Mouse (Mus musculus): Measurements from ENCODE around the gene Hip1r. TPM values are rescaled to one million over a fixed set of nuclear protein-coding genes. Genes with fewer than 3 reads are reported as not detected.

The Hip1r gene
- total RNA-seq, 2 experiments from 2014 or later = 20.1 to 28.4 TPM

DNA sequence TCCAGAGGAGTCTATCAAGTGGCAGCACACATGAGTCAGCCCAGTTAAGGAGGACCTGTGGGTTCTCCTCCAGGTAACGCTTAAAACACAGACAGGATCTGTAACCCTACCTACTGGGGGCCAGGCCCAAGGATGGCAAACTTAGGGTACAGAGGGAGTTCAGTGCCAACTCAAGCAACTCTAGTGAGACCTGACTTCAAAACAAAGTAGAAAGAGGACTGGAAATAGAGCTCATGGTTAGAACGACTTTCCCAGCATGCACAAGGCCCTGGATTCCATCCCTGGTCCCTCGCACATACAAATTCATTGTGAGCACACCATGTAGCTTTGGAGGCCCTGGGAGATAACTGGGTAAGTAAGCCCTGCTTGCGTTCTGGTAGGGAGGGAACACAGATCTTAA lies 2.9 kb upstream of the Hip1r start:
- DNase-seq (ENCODE audit: low spot score in 2 of 2) = no peak

DNA sequence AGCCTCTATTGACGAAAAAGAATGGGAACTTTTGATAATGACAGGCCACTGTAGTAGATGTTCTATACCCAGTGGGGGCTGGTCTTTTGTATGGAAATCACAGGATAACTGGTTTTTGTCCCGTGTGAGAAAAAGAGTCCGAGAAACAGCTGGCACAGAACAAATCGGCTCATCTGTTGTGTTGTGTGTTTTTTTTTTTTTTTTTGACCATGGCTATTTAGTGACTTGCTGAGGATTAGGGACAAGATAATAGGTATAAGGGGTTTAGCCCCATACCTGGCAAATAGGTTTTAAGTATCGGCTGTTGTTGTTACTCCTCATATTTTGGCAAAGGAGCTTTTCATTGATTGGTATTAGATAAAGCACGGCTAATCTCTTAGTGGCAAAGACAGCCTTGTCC lies 975 bp upstream of the Hip1r start:
- no peak for DNase-seq (ENCODE audit: low spot score in 2 of 2)

DNA sequence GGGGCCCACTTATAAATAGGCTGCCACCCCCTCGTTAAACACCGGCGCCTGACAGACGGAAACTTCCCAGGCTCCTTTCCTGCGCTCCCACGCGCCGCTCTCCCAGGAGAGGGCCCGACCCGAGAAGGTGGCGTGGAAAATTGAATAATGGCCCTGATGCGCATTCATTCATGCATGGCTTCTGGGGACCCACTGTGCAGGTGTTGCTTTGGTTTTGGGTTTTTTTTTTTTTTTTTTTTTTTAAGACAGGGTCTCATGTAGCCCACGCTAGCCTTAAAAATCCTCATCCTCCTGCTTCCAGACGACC lies 704 bp downstream of the Hip1r start:
- DNase-seq (ENCODE audit: low spot score in 2 of 2) = no peak

DNA sequence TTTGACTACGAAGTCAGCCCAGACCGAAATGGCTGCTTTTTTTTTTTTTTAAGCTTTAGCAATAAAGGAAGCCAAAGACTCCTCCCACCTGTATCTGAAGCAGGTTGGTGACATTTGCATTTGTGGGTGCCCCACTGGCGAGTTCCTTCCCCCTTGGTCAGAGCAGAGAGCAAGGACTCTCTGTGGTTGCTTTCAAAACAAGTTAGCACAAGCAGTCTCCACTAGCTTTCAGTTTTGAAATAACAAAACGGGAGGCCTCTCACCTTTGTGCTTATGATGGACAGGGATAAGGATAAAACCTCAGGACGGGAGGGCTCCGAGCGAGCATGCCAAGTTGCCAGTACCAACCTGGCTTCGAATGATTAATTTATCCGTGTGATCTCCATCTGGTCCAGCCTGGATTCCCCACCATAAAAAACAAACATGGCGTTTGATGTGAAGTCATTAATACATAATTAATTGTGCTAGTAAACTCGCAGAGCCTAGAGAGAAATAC lies 1.2 kb downstream of the Hip1r start:
- no peak for DNase-seq (ENCODE audit: low spot score in 2 of 2)

DNA sequence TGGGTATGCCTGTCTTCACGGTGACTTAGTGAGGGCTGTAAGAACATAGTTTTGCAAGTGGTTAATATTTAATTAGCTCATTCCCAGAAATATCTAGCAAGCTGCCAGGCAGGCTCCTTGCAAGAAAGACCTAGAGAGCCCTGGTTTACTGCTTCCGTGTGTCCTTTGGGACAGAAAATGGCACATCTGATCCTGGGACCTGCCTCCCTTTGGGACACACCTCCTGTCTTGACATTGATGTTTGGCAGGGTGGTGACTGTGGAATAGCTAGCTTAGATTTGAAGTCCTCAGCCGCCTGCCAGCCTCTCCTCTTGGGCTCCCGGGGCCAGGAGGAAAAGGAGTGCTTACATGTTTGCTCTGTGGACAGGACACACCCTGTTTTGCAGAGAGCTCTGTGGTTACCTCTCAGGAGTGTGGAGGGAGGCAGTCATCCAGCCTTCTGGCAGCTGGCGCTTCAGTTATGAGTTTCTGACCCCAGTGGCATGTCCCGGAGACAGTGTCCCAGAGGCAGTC lies 2.3 kb downstream of the Hip1r start:
- no peak for DNase-seq (ENCODE audit: low spot score in 2 of 2)

DNA sequence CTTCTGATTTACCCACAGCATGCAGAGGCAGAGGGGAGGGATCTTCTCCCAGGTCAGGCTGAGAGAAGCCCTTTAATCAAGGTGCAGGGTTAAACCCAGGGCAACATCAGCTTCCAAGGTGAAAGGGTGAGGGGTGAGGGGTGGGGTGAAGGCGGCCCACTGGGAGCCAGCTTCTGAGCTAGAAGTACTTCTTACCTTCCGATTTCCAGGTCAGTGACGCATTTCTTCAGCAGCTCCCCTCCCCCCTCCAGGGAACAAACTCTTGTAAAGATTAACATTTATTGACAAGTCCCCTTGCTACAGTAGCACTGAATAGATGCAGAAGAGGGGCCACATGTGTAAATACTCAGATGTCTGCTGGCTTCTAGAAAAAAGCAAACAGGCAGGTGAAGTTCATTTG lies 3.8 kb downstream of the Hip1r start:
- no peak for DNase-seq (ENCODE audit: low spot score in 2 of 2)

DNA sequence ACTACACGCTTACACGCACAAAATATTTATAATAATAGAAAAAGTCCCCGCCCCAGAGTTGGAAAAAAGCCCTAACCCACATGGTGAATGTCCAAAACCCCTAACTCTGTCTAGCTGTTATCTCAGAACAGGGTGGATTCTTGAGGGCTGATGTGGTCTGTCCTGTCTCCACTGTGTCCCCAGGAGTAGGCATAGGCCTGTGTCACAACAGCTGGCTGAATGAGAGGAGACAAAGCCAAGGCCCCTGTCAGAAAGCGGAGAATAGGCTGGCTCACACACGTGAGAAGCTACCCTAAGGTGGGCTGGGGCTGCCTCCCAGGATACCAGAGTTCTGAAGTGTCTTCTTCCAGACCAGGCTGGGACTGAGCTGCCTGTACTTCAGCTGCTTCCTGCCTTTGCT lies 4.7 kb downstream of the Hip1r start:
- no peak for DNase-seq (ENCODE audit: low spot score in 2 of 2)

DNA sequence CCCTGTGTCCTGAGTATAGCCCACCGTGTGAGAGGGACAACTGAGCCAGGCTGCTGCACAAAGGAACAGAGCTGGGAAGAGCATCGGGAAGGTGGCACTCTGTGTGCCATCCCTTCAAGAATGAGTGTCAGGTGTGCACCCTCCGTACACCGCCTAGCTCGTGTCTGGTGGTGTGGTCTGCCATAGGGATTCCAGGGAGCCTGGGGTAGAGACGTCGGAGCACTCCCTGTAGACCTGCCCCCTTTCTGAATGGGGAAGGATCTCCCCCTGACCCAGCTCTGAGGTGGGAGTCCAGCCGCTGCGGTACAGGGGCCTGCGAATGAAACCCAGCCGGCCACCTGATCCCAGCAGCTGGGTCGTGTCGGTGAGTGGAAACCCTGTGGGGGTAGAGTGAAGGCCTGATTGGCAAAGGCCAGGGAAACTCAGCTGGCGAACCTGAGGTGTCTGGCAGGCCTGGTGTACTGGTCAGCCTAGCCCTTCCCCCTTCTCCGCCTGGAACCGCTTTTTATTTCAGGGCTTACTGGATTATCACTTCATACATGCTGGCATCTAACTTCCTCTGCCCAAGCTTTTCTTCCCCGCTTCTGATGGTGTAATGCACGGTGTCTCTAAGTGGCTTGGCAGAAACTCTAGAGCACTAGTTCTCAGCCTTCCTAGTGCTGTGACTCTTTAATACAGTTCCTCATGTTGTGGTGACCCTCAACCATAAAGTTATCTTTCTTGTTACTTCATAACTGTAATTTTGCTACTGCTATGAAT lies 6.0 kb downstream of the Hip1r start:
- DNase-seq (ENCODE audit: low spot score in 2 of 2) = no peak

DNA sequence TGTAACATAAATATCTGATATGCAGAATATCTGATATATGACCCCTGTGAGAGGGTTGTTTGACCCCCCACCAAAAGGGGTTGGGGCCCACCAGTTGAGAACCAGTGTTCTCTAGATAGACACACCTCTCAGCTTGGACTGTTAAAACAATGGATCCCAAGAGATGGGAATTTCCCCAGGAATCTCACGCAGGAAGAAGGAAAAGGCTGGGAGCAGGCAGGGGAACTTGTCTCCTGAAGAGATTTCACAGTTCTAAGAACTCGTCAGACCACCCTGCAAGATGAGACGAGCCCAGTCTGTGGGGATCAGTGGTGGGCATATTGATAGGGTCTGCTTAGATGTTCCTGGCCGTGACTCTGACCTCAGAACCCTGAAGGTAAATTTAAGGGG lies 6.5 kb downstream of the Hip1r start:
- no peak for DNase-seq (ENCODE audit: low spot score in 2 of 2)

DNA sequence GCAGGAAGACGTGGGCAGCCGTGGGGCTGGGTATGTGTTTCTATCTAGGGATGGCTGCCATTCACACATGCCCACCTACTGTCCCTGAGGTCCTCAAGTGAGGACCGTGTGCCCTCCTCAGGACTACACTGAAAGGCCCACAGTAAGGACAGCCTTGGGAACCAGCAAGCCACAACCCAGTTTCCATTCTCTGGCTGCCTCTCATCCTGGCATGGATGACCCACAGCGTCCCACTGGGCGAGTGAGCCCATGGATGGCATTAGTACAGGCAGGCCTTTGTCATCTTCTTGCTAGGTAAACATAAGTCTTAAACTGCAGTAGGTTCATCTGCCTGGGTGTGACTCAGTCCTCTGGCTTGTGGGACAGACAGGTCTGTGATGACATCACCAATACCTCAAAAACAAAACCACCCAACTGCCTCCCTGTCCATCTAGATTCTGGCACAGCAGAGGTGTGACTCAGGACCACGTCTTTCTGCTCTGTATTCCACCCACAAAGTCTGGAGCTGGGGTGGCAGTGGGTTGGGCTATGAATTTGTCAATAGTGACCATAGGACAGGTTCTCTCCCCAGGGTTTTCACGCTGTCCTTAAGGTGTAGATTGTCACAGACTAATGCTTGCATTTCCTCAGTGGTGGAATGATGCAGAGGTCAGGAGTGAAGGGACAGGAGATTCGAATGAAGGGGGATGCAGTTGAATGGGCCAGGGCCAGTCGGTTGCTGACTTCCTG lies 7.3 kb downstream of the Hip1r start:
- no peak for DNase-seq (ENCODE audit: low spot score in 2 of 2)

DNA sequence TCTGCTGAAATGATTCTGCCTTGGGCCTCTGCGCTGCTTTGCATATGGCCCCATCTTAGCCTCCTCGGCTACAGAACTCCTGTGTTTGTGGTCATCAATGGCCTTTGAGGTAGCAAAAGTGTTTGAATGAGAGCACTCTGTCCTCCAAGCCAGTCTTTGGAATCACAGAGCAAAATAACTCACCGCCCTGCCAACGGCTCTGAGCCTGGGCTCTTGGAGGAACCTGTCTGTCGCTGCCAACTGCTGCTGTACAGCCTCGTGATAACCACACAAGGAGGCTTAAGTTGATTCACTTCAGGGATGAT lies 7.8 kb downstream of the Hip1r start:
- no peak for DNase-seq (ENCODE audit: low spot score in 2 of 2)

DNA sequence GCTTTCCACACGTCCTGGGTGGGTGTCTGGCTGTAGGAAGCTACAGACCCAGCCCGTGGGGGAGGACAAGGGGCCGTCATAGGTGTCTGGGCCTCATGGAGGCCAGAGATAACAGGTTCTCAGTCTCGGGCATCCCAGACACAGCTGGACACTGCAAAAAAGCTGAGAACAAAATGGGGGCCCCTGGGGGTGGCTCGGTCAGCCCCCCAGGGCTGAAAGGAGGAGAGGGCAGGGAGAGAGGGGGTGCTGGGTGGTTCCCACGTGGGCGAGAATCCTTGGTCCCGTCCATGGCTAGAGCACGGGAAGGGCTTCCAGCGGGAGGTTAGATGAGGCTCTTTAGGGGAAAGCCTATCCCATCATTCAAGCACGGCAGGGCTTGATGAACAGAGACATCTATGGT lies 9.4 kb downstream of the Hip1r start:
- DNase-seq (ENCODE audit: low spot score in 2 of 2) = no peak

DNA sequence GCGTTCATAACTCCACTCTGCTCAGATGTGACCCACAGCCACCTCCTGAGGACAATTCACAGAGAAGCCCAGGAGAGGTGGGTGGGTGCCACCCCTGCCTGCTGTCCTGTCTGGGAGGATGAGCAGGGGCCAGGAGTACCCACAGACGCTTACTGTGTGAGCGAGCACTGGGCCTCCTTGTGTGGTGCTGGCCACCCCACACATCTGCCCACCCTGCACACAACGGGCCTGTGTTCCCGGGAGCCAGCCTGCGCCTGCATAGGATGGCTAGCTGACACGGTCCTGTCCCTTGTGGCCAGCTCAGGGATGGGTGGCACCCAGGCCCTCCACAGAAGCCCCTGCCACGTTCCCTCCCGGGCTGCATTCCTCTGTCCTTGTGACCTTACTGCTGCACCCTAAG lies 12.0 kb downstream of the Hip1r start:
- no peak for DNase-seq (ENCODE audit: low spot score in 2 of 2)

DNA sequence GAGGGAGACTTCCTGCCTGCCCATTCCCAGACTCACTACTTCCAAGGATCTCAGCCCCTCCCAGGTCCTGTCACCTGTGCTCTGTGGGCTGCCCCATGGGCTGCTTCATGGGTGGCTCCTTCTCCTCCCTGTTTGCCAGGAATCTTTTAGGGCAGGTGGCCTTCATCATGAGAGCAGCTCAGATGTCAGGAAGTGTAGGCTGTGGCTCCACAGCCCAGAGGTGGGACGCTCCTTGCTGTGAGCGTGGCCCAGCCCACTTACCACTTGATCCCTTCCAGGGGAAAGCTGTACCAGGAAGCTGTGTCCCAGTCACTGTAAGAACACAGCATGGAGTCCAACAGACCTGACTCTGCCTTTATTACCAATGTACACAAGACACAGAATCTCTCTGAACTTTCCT lies 13.5 kb downstream of the Hip1r start:
- DNase-seq (ENCODE audit: low spot score in 2 of 2) = no peak

DNA sequence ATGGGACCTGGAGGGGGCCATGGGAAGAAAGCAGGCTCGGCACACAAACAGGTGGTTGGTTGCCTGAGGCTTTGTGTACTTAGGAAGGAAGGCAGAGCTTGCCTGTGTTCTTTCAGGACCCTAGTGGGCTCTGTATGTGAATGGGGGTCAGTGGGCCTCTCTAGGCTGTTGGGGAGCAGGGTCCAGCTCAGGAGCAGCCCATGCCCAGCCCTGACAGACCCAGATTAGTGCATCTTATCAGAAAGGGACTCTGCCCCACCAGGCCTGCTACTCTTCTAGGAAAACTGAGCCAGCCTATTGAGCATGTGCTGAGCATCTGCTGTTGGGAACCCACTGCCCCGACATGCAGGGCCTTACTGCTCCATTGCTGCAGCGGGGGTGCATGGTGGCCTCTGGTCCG lies 14.1 kb downstream of the Hip1r start:
- DNase-seq (ENCODE audit: low spot score in 2 of 2) = no peak

DNA sequence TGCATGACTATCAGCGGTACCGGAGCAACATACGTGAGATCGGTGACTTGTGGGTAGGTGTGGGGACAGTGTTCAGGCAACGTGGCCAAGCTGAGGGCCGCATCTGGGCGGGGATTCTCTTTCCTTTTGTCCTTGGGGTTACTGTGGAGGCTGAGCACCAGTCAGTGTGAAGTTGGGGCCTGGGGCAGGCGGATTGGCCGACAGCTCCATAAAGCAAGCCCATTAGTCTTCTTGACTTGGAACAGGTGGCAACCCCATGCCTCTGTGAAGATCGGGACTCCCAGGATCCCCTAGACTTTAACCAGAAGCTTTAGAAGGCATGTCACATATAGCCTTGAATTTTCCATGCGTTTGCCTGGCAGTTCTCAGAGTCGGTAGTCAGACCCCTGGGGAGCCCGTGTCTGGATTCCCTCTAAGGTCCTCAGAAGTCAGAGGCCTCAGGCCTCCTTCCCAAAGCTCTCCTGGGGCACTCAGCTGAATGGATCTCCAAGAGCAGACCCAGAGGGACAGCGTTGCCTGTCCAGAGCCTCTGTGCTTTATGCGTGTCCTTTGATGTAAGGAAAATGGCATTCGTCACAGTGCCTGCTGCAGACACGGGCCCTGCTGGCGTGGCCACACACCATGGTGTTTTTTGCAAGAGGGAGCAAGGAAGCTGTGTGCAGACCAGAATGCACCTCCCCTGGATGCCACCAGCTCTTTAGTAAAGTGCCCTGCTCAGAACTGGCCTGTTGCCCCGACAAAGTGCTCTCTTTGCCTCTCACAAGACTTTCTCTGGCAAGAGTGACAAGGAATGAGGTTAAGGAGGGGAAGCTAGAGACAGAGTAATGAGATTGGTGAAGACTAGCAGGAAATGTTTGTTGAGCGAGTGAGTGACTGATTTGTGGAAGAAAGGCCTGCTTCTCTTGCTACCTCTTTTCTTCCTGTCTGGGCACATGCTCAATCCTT lies 16.8 kb downstream of the Hip1r start:
- DNase-seq (ENCODE audit: low spot score in 2 of 2) = no peak

DNA sequence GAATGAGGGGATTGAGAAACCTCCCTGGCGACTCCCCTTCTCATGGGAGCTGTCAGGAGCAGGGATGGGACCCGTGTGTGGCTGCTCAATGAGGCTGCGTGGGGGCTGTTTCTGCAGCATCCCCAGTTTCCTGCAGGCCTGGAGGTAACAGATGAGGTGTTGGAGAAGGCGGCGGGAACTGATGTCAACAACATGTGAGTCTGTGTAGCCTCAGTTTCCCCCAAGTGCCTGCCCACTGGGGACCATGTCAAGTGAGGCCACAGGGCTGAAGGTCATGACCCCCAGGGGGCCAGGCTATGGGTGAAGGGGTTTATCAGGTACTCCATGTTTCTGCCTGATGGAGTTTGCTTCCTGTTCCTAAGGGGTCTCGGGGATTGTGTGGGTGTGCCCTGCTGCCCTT lies 17.9 kb downstream of the Hip1r start:
- DNase-seq (ENCODE audit: low spot score in 2 of 2) = no peak

DNA sequence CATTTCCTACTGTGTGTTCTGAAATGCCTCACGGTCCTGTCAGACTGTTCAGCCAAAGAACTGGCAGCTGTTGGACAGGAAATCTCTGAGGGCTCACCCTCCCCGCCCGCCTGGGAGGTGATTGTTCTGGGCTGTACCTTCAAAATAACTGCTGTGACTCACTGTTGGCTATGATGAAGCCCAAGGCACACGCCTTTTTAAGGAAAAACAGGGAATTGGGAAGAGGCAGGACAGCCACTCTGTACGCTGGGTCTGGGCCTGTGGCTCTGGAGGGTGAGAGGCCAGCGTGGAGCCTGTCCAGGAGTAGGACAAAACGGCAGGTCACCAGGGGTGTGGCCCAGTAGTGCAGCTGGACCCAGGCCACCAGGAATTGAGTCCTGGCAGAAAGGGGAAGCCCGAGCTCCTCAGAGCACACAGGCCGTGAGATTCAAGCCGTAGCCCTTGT lies 18.8 kb downstream of the Hip1r start:
- no peak for DNase-seq (ENCODE audit: low spot score in 2 of 2)

DNA sequence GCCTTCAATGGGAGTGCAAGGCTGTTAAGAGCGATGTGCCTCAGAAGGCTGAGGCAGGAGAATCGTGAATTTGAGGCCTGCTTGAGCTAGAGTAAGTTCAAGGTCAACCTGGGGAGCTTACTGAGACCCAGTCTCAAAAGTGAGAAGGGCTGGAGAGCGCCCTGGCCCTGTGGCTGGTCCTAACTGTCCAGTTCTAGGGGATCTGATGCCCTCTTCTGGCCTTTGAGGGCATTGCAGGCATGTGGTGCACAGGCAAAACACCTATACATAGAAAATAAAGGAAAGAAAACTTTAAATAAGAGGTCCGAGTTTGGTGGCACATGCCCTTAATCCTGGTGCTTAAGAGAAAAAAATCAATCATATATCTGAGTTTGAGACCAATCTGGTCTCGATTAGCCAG lies 19.4 kb downstream of the Hip1r start:
- DNase-seq (ENCODE audit: low spot score in 2 of 2) = peak; percentile 80 to 89

DNA sequence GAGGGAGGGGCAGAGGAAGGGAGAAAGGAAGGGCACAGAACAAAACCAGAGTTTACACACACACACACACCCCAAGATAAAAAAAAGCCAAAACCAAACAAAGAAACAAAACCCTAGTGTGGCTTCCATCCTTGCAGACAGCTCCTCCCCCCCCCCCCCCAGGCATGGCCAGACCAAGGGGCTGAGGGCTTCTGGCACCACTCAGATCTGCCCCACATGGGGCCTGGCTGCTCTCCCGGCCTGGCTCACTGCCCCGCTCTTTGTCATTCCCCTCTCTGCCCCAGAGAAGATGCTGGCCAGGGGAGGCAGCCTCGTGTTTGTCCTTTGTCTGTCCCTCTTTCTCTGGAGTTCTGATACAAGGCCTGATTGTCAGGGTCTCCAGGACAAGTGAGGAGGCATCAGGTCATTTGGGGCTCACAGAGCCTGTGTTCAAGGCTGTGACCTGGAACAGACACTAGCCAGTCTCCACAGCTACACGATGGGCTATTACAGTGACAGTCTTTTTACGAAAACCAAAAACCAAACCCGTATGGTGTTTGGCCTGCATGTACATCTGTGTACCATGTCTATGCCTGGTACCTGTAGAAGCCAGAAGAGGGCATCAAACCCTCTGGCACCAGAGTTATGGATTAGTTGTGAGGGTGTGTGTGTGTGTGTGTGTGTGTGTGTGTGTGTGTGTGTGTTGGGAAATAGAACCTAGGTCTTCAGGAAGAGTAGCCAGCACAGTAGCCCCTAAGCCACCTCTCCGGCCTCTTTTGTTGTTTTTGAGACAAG lies 20.0 kb downstream of the Hip1r start:
- DNase-seq (ENCODE audit: low spot score in 2 of 2) = no peak

DNA sequence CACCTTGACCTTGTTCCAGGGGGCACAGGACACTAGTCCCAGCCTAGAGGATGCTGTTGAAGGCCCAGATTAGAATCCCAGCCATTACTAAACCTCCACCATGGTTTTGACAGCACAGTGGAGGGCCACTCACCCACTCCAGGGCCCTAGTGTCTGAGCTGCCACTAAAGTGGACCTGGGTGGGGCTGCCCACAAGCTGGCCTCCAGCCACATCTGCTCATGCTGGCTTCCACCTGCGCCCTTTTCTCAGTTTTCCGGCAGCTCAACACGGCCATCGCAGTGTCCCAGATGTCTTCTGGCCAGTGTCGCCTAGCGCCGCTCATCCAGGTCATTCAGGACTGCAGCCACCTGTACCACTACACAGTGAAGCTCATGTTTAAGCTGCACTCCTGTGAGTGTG lies 21.0 kb downstream of the Hip1r start:
- DNase-seq (ENCODE audit: low spot score in 2 of 2) = no peak

Measured in adrenal gland, adult 18-20 months (tissue).